Mouse (Mus musculus) CH12.LX (cell line): ENCODE measurements around the gene Lancl1. TPM values are rescaled to one million over a fixed set of nuclear protein-coding genes. Genes with fewer than 3 reads are reported as not detected.

ENCODE experiments used
- DNase-seq: peaks from one replicate; pipeline ENCODE4 v3.0.0-alpha.2; 2013; ENCODE audit errors: extremely low read depth
- H3K27ac ChIP-seq: 2 replicates; pipeline ENCODE4 v1.5.1; 2012; ENCODE audit warnings: low read depth, mild to moderate bottlenecking, control low read depth, moderate library complexity; ENCODE audit not compliant: insufficient read depth
- H3K27me3 ChIP-seq: replicated peaks from 2 replicates; pipeline ENCODE3; 2012; ENCODE audit warnings: inconsistent platforms
- H3K36me3 ChIP-seq, 2 experiments: replicated peaks in 1 of 2; 2 replicates each; pipeline versions ENCODE3 to v1.6.1; 2012; ENCODE audit warnings: inconsistent platforms in 1 of 2, low read length in 1 of 2, mild to moderate bottlenecking in 1 of 2, mixed read lengths in 1 of 2, moderate library complexity in 1 of 2; ENCODE audit not compliant: control insufficient read depth in 1 of 2, insufficient read depth in 1 of 2
- H3K4me1 ChIP-seq, 2 experiments: 2 replicates each; pipeline ENCODE4 v1.6.1; 2012; ENCODE audit warnings: inconsistent platforms in 1 of 2, moderate library complexity in 1 of 2; ENCODE audit not compliant: insufficient read depth in 2 of 2, control insufficient read depth in 1 of 2
- H3K4me2 ChIP-seq: 2 replicates; pipeline ENCODE4 v1.6.1; 2012; ENCODE audit warnings: low read depth, mild to moderate bottlenecking, control low read depth; ENCODE audit not compliant: poor library complexity, insufficient read depth, severe bottlenecking
- H3K4me3 ChIP-seq, 3 experiments: fragments of 150-350 bp in 1 of 3; sonication (generic) in 1 of 3; replicated peaks in 1 of 3; 2 replicates each; pipeline versions ENCODE3 to v1.5.1; 2011 to 2012; ENCODE audit warnings: low read depth in 2 of 3, low read length in 2 of 3, mild to moderate bottlenecking in 2 of 3, moderate library complexity in 2 of 3, control low read depth in 1 of 3, improper control_type of control experiment in 1 of 3, inconsistent platforms in 1 of 3, mixed read lengths in 1 of 3; ENCODE audit not compliant: poor library complexity in 1 of 3
- H3K79me2 ChIP-seq: replicated peaks from 2 replicates; pipeline ENCODE4 v1.6.1; 2012; ENCODE audit warnings: mild to moderate bottlenecking, moderate library complexity; ENCODE audit not compliant: control insufficient read depth, poor library complexity, insufficient read depth, severe bottlenecking; ENCODE audit errors: extremely low read depth
- H3K9ac ChIP-seq: 2 replicates; pipeline ENCODE4 v1.6.1; 2012; ENCODE audit warnings: low read depth, mild to moderate bottlenecking, control low read depth, moderate library complexity; ENCODE audit not compliant: insufficient read depth
- H3K9me3 ChIP-seq: replicated peaks from 2 replicates; pipeline ENCODE3; 2012; ENCODE audit warnings: low read length, inconsistent platforms, mixed read lengths
- BHLHE40 ChIP-seq: IDR thresholded peaks from 2 replicates; pipeline ENCODE4 v1.6.1; 2011; ENCODE audit warnings: mild to moderate bottlenecking, low read depth, low read length, improper control_type of control experiment
- CHD1 ChIP-seq: IDR thresholded peaks from 2 replicates; pipeline ENCODE4 v1.6.1; 2012; ENCODE audit warnings: low read depth, low read length, improper control_type of control experiment, inconsistent platforms
- CHD2 ChIP-seq: IDR thresholded peaks from 2 replicates; pipeline ENCODE4 v1.6.1; 2011; ENCODE audit warnings: low read length, improper control_type of control experiment
- E2F4 ChIP-seq: IDR thresholded peaks from 2 replicates; pipeline ENCODE4 v1.6.1; 2011; ENCODE audit warnings: low read depth, low read length, improper control_type of control experiment; ENCODE audit not compliant: insufficient replicate concordance
- GABPA ChIP-seq: IDR thresholded peaks from 2 replicates; pipeline ENCODE4 v1.6.1; 2012; ENCODE audit warnings: low read depth, low read length, improper control_type of control experiment, inconsistent platforms; ENCODE audit not compliant: insufficient replicate concordance
- JUN ChIP-seq: IDR thresholded peaks from 2 replicates; pipeline ENCODE4 v1.6.1; 2011; ENCODE audit warnings: low read depth, mild to moderate bottlenecking, low read length, improper control_type of control experiment, moderate library complexity; ENCODE audit not compliant: insufficient read depth
- KAT2A ChIP-seq: IDR thresholded peaks from 2 replicates; pipeline ENCODE4 v1.6.1; 2012; ENCODE audit warnings: low read length, improper control_type of control experiment, inconsistent platforms; ENCODE audit not compliant: insufficient replicate concordance
- MAFK ChIP-seq: IDR thresholded peaks from 2 replicates; pipeline ENCODE4 v1.6.1; 2011; ENCODE audit warnings: low read length, improper control_type of control experiment; ENCODE audit not compliant: insufficient replicate concordance
- MEF2A ChIP-seq: IDR thresholded peaks from 2 replicates; pipeline ENCODE4 v1.6.1; 2014; ENCODE audit warnings: low read depth, mild to moderate bottlenecking, inconsistent platforms, low read length, improper control_type of control experiment, borderline replicate concordance
- MXI1 ChIP-seq: IDR thresholded peaks from 2 replicates; pipeline ENCODE4 v1.6.1; 2011; ENCODE audit warnings: mild to moderate bottlenecking, low read depth, low read length, improper control_type of control experiment
- SIN3A ChIP-seq: IDR thresholded peaks from 2 replicates; pipeline ENCODE4 v1.6.1; 2012; ENCODE audit warnings: low read length, improper control_type of control experiment, inconsistent platforms
- SMC3 ChIP-seq: IDR thresholded peaks from 2 replicates; pipeline ENCODE4 v1.6.1; 2011; ENCODE audit warnings: low read depth, low read length, improper control_type of control experiment
- TBP ChIP-seq: conservative IDR thresholded peaks from 2 replicates; pipeline ENCODE4 v1.6.1; 2011; ENCODE audit warnings: low read depth, low read length, improper control_type of control experiment
- TCF12 ChIP-seq: IDR thresholded peaks from 2 replicates; pipeline ENCODE4 v1.6.1; 2014; ENCODE audit warnings: low read depth, mild to moderate bottlenecking, inconsistent platforms, low read length, improper control_type of control experiment
- UBTF ChIP-seq: IDR thresholded peaks from 2 replicates; pipeline ENCODE4 v1.6.1; 2012; ENCODE audit warnings: low read depth, mild to moderate bottlenecking, inconsistent platforms, low read length, improper control_type of control experiment, moderate library complexity
- USF2 ChIP-seq: conservative IDR thresholded peaks from 2 replicates; pipeline ENCODE4 v1.6.1; 2011; ENCODE audit warnings: low read depth, low read length, improper control_type of control experiment
- ZMIZ1 ChIP-seq: IDR thresholded peaks from 2 replicates; pipeline ENCODE4 v1.6.1; 2012; ENCODE audit warnings: low read depth, mild to moderate bottlenecking, inconsistent platforms, low read length, improper control_type of control experiment
- dilution Hi-C: fragments of 300-500 bp; cut with MboI; formaldehyde crosslinking; loops from 2 replicates; pipeline ENCODE4 v1.14.3; 2020; ENCODE audit warnings: low sequenced_read_pairs; ENCODE audit not compliant: extremely low pct_unique_long_range_greater_than_20kb, extremely low pct_ligation_motif_present
- in situ Hi-C: fragments of 300-500 bp; cut with MboI; formaldehyde crosslinking; loops from 3 replicates; pipeline ENCODE4 v1.14.3; 2019; ENCODE audit warnings: low sequenced_read_pairs, low pct_ligation_motif_present, low pct_unique_long_range_greater_than_20kb, mixed read lengths
- polyA plus RNA-seq: library from polyadenylated mRNA; unstranded; fragments of >175 nt; gene quantifications from 2 replicates; pipeline ENCODE4 v1.2.1, GENCODE M21; 2012; ENCODE audit warnings: low read depth; ENCODE audit not compliant: insufficient read length
- total RNA-seq, 2 experiments: library from RNA; depleted of rRNA; stranded (reverse); fragments of 300-350 nt in 1 of 2; fragments of >200 nt in 1 of 2; gene quantifications; 2 replicates each; pipeline ENCODE4 v1.2.3; 2012 to 2014

Lancl1 gene
- total and polyA plus RNA-seq, 3 experiments: 35.8 to 55.4 (median 52.8) TPM

- H3K4me2 ChIP-seq: no peak overlapping the region
- in situ Hi-C loops: no loop called here
- DNase-seq: no peak
- no peaks in the 10 kb centered on the region for H3K79me2 ChIP-seq
- H3K9ac ChIP-seq: no peak overlapping the region
- TF ChIP-seq SIN3A: no peak
- no peak for TF ChIP-seq TBP
- TF ChIP-seq BHLHE40: no peak
- no peak for TF ChIP-seq MAFK
- TF ChIP-seq JUN: no peak
- TF ChIP-seq KAT2A: no peak
- TF ChIP-seq CHD2: no peak
- no peak for TF ChIP-seq MXI1
- no peak for TF ChIP-seq MEF2A
- TF ChIP-seq, all 38 proteins: peak for 0
- 0 out of 4 replicates have a peak, but pooled peaks cover 0 to 4% of the 10 kb centered on the region in 2 experiments for H3K4me1 ChIP-seq
- H3K4me3 ChIP-seq: no peak overlapping the region
- no peak overlapping the region for H3K27ac ChIP-seq
- H3K36me3 ChIP-seq: peaks cover 25 to 70% of the 10 kb centered on the region in 2 experiments
- H3K9me3 ChIP-seq: no peaks in the 10 kb centered on the region
- dilution Hi-C loops: no loop called here
- no peaks in the 10 kb centered on the region for H3K27me3 ChIP-seq
Measured at GRCm38 (mm10) chr1:67022051-67022450, 16.6 kb downstream of the Lancl1 start.

- Histone ChIP-seq H3K36me3 (peaks cover 21 to 59% of the 10 kb centered on the region in 2 experiments), H3K79me2 (no peaks in the 10 kb centered on the region), H3K9ac (no peak overlapping the region), H3K4me1 (0 out of 4 replicates have a peak, but pooled peaks cover 0 to 4% of the 10 kb centered on the region in 2 experiments), H3K27ac (no peak overlapping the region), H3K4me3 (no peak overlapping the region), H3K4me2 (no peak overlapping the region), H3K27me3 (no peaks in the 10 kb centered on the region), H3K9me3 (no peaks in the 10 kb centered on the region)
- dilution Hi-C loops (no loop called here), in situ Hi-C loops (no loop called here)
- no peak for DNase-seq
- TF ChIP-seq CHD2: no peak
- TF ChIP-seq GABPA: no peak
- TF ChIP-seq MEF2A: no peak
- TF ChIP-seq ZMIZ1: no peak
- TF ChIP-seq USF2: no peak
- TF ChIP-seq UBTF: no peak
- no peak for TF ChIP-seq TCF12
- TF ChIP-seq CHD1: no peak
- TF ChIP-seq E2F4: no peak
- no peak for TF ChIP-seq SMC3
Measured at GRCm38 (mm10) chr1:67020637-67021161, 18.0 kb downstream of the Lancl1 start.
